Mouse (Mus musculus) spleen, embryonic (tissue): ENCODE measurements at regions not wholly inside any gene's neighbourhood (a gene's known extent, or its start where the extent isn't known, plus 50 kb on each side); places are given as distances from the start of the nearest gene placed in this dataset.

Experiments used
- CTCF ChIA-PET: fragments of 350-600 bp; sonication (Branson Sonifier 250); formaldehyde crosslinking; loops from one replicate; lab custom pipeline; 2022; lab: Charles Lee

DNA sequence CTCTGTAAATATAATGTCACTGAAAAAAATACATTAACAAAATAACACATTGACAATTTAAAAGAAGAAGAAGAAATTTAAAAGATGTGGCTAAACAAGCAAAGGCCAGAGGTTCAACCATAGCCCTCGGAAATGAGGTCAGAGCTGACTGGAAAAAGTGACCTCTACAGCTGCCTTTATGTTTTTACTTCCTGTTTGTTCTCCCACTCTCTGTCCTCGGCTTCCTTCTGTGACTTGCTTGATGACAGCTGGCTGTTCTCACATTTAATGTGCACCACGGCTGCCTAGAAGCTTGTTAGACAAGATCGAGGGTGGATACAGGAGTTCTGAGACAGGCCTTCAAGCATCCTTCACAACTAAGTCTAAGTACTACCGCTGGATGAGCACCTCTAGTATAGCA, 194.9 kb upstream of the Acvr2a start:
- CTCF ChIA-PET = no interaction called here

DNA sequence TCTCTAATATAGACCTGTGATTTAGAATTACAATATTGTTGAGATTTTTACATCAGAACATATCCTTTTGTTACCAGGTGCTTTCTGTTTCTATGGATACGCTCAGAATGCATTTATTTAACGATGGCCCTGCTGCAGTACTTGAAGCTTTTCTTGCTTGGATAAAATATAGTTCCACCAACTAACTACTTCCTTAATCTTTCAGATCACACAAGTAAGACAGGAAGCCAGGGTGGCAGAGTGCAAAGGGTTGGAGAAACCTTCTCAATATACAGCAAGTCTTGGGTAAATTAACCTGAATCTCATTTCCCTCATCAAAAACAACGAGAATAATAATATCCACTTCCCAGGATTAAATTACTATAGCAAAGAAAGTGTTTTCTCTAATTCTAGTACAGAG, 193.1 kb upstream of the Acvr2a start:
- CTCF ChIA-PET = no interaction called here

DNA sequence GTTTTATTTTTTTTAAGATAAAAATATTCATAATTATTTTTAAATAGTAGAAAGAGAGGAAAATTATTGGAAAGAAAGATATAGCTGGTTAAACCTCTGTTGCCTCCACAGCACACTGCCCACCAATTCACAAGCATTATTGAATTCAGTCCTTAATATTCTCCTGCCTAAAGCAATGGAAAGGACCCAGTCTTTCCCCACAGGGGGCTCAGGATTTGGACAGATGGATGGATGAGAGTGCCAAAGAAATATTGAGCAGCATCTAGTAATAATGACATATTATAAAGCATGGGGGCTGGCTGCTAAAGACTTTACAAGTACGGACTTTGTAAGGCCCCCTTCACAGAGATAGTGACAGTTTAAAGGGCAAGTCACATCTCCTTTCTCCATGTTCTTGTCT, 191.6 kb upstream of the Acvr2a start:
- CTCF ChIA-PET = no interaction called here

DNA sequence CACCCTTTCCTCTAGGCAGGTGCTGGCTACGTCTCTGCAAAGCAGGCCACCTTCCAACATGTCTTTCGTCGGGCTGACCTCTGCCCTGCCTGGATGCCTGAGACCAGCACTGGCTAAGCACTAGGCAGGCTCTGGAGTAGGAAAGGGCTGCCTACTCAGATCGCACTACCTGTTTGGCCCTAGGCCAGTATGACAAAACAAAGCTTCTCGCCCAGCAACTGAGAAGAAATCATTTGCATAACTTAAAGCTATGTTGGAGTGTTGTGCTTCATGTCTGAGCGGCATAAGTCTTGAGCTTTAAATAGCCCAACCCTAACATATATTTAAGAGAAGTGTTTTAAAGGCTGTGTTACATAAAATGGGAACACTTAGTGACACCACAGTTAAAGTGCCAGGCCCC, 189.9 kb upstream of the Acvr2a start:
- CTCF ChIA-PET = no interaction called here

DNA sequence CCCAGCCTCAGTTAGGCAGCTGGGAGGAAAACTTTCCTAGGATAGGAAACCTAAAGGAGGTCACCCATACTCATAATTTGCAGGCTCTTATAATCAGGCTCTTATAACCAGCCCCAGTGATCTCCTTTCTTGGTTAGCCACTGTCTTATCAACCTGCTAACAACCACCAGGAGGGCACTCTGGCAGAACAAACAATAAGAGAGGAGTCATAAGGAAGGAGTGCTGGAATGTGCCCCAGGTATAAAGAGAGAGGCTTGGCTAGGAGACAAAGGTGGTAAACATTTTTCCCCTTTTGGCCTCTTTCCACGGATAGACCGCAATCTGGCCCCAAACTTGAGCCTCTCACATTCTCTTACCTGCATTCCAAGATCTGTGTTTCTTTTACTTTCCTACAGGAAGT, 189.4 kb upstream of the Acvr2a start:
- CTCF ChIA-PET = no interaction called here

DNA sequence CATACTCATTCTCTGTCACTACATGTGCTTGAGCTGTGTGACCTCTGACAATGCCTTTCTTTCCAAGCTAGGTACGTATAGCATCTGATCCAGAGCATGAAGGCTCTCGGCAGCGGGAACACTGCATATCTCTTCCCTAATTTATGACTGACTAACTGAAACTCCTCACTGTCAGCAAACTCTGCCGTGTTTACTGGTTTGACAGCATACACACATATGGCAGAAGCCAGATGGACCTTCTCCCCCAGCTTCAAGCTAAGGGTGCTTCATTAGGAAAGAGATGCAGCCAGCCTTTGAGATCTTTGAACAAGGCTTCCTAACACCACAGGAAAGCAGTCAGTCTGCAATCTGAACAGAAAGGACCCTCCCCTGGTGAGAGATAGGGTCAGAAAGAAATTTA, 186.9 kb upstream of the Acvr2a start:
- CTCF ChIA-PET = no interaction called here

DNA sequence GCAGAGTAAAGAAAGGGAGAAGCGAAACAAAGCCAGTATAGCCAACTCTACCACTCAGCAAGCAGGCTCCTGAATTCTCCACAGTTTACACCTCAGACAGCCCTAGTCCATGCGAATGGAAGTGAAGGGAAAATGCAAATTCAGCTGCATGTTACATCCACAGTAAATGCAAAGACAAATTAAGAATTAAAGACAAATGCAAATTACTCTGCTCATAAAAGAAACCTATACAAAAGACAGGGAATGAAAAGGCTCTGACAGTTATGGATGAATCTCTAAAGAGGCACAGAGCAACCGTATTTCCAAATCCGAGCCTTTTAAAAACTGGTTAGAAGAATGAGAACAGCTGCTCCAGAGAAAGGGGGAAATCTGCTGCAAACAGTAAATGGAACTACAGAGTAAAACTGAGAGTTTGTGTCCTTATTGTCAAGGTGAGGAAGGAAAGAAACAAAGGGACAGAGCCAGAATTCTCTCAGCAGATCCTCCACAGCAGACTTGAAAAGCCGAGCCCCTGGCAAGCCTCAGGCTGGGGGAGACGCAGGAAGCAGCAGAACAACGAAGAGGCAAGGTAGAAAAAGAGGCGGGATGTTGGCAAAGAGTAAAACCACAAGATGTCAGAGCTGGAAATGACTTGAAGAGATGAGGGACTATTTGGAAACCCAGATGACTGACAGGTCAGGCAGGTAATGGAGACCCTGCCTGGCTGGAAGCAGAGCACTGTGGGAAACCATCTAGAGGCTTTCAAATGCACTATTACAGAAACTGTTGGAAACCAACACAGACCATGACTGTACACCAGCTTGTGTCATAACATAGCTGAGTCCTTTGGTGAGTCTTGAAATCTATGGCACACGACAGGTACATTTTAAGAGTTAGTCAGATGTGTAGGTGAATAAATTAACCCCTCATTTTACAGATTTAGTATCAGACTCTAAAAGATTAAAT, 184.5 kb upstream of the Acvr2a start:
- CTCF ChIA-PET = no interaction called here

DNA sequence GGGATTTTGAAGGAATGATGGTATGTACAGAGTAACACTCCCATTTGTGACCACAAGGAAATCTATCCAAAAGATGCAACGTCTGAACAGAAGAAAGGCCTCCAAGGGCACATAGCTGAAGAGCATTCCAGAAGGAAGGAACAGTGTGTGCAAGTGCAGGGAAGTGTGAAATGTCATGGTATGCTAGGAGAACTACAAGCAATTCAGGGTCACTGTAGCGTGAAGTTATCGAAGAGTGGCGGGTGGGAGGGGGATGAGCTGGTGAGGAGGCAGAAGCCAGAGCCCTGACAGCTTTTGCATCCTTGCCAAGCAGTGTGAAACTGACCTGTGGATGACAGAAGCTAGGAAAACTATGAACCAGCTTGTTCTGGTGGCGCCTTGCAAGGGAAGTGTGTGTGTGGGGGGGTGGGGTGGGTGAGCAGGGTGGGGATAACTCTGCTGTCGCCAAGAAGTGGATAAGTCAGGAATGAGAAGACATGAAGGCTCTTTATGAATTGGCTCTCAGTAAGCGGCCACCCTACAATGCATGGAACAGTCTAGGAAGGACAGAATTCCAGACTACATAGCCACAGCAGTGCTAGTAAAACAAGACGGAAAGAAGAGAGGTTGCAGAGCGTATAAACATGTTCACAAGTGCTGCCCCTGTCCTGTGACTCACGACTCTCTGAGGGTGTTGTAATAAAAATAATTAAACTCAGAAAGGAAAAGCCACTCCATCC, 179.3 kb upstream of the Acvr2a start:
- CTCF ChIA-PET = no interaction called here

DNA sequence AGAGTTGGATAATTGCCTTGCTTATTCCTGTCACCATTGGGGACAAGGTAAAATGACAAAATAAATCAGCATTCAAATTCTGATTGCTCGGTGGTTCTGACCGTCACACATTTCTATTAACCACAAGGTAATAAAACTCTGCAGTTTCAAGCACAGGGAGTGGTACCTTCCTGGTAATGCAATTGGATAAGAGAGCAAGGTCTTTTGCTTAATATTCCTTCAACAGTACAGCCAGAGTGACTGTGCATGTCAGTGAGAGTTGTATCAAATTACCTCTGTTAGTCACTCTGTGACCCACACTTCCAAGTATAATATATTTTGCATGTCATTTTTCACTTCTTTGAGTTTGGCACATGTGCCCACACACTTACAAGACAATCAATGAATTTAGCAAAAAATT, 177.8 kb upstream of the Acvr2a start:
- CTCF ChIA-PET = no interaction called here

DNA sequence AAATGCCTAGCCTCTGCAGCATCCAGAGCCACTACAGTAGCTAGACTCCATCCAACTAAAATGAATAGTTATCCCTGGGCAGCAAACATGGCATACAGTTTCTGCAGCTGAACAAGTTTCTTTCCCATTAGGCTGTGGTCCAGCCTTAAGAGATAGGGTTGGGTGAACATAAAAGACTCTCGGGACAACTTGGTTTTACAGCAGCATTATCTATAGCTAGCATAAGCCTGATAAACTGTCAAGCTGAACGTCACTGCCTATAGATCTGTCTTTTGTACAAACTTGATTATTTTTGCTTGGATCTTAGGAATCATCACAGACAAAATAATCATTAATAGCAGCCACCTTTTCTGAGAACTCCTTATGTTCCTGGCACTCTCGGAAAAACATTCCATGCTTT, 169.8 kb upstream of the Acvr2a start:
- CTCF ChIA-PET = no interaction called here

DNA sequence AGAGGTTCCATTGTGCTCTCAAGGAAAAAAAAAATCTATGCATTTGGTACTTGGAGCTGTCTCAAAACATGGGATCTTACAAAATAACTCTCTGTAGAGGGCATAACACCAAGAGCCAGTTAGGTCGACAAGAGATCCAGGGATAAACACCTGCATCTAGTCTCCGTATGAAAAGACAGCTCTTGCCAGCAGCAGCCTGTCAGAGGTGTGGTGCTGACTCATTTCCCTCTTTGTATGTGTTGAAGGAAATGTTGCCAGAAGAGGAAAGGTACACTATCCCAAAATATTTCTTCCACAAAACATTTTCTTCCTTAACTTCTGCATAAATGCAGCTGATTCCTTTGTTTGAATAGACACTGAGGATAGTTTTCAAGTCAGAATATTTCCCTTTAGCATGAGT, 163.6 kb upstream of the Acvr2a start:
- CTCF ChIA-PET = no interaction called here

DNA sequence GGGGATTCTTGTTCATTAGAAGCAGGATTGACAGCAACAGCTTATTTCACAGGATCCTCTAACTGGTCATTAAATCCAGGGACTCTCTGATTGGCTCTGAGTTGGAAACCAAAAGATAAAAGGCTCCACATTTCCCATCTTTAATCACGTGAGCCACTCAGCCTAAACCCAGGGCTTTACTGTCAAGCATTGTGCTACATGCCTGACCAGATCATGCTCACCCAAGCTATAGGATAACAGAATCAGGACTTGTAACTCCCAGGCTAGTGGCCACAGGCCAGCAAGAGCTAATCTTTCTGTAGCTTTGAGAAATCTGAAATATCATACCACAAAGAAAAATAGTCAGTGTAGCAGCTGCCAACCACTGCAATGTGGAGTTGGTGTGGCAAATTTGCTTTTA, 152.7 kb upstream of the Acvr2a start:
- CTCF ChIA-PET = no interaction called here

DNA sequence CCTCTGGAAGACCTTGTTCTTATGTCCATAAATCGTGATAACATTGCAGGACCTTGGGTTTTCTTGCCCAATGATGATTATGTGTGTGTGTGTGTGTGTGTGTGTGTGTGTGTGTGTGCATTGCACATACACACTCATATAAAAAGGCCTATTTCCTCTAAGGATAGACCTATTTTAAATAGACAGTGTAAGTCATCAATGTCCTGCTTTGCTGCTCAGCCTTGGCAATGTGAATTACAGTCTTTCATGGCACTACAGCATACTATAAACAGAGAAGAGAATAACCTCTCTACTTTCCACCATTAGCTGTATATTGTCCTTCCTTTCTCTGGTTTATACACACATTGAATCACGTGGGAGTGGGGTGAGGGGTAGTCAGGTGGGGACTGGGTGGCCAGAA, 148.8 kb upstream of the Acvr2a start:
- CTCF ChIA-PET = no interaction called here

DNA sequence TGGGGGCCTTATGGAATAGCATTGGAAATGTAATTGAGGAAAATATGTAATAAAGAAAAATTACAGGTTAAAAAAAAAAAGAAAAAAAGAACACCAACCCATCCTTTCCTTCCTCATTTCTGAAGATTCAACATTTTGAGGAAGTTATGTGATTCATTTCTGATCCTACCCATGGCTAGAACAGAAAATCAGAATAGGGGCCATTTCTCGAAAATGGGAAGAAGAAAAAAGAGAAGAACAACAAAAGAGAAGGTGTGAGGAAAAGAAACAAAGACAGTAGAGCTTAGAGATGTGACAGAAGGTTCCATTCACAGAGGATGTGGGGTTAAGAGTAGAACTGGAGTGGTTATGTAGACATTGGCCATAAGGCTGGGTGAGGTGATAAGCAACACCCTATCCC, 124.8 kb upstream of the Acvr2a start:
- CTCF ChIA-PET = no interaction called here

DNA sequence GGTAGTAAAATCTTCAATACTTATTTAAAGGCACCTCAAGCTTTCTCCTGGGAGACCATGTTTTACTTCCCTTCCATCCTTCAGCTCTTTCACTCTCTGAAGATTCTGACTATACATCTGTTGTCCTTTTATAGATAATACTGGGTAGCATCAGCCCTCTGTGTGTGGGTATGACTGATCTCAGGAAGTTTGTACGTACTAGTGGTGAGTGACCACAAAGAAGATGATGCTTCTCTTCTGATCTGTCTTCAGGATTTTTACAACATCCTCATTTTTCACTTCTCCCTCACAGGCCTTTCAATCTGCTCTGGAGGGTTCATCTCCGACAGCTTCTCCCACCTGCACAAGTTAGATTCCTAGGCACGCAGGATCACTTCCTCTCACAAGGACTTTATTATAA, 119.4 kb upstream of the Acvr2a start:
- CTCF ChIA-PET = no interaction called here

DNA sequence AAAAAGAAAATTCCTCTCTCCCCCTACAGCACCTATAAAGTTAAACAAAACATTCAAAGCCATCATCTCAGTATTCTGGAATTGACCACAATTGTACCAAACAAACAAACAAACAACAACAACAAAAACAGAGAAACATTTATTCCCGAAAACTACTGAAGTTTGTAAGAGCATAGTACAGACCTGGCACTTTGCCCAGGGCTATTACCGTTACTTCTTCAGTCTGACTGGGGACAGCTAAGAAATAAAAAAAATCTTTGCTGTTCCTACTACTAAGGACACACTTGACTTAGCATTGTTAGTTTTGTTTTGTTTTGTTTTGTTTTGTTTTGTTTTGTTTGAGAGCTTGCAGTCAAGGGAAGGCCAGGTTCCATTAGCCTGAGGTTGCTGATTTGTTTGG, 113.0 kb upstream of the Acvr2a start:
- CTCF ChIA-PET = no interaction called here

DNA sequence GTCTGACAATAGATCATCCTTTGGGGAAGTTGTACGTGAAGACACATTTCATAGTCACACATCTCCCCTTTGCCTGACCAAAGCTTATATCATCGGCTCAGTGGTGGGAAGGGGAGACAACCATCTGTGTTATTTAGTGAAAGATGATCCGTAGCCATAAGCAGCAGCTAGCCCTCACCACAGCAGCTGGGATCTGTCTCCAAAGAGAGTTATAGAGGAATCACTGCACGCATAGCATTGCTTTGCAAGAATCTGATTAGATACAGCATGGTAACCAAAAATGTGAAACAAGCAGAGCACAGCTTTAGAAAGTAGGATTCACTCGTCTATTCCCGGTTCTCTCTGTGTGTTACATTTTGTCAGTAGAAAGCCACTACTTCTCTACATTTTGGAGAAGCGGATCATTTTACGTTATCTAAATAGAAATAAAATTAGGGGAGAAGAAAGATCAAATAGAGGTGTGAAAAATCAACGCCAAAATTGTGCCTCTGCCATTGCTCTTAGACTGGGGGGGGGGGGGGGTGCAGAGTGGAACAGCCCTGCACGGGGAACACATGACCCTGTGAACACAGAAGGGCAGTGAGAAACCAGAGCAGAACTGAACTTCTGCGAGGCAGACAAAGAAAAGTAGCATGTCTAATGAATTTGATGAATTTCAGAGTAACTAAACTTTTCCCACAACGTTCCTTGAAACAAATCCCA, 108.7 kb upstream of the Acvr2a start:
- CTCF ChIA-PET = no interaction called here

DNA sequence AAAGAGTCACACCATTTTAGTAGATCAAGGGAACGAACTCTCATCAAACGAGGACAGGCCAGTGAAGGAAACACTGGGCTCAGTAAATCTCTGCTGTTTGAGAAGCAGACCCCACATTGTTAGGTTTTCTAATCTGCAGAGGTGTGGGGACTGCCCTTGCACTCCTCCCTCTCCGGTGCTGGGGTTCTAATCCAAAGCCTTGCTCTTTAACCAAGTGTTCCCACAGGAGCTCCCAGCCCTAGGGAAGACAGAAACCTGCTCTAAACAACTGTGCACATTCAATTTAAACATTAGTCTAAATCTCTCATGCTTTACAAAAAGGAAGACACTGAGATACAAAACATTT, 108.1 kb upstream of the Acvr2a start:
- CTCF ChIA-PET = no interaction called here

DNA sequence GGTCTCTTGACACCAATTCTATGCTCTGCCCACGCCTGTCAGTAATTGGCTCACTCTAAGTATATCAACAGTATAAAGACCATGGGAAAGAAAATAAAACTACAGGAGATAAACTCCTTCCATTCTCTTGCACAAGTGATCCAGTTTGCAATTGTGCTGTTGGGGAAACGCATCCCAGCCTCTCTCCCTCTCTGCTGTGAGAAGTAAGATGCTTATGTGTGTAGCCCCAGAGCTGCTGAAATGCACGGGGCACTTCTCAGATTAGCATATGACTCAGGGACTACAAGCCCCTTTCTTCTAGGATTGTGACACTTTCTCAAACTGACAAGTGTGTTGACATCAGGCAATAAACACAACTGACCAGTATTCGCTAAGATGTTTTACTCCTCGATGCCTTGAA, 107.7 kb upstream of the Acvr2a start:
- CTCF ChIA-PET = no interaction called here

DNA sequence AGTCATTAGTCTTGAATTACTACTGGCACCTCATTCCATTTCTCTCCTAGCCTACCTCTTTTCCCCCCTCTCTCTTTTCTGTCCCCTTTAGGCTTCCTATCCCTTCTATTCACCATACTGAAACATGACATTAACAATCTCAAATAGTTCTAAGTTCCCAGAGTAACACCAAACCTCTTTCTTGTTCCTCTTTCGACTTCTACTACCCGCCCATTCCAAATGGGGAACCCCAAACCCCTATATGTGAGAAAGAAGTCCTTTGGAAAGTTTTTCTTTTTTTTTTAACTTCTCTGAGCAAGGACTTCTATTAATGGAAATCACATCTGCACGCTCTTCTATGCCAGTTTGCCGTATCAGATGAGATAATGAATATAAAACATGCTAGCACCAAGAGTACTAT, 97.7 kb upstream of the Acvr2a start:
- CTCF ChIA-PET = interaction anchor here (0.5 kb wide), 1 partner anchor 49 kb away, joined by 10 read pairs; no protein-coding TSS in a partner anchor

DNA sequence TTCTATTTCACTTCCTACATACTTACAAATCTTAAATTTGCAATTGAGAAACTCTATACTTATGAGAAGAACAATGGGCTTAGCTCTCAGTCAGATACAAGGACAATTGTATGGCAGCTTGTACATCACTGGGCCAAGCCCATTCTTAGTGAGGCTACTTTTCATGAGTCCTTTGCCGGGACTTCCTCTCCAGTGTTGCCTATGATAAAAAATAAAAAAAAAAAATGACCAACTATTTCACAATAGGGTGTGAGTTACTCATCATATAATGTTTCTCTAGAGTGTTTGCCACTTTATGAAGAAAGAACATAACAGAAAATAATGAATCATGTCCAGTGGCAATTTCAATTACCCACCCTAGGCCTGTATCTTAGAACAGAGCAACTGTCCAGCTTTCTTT, 96.1 kb upstream of the Acvr2a start:
- CTCF ChIA-PET = no interaction called here

DNA sequence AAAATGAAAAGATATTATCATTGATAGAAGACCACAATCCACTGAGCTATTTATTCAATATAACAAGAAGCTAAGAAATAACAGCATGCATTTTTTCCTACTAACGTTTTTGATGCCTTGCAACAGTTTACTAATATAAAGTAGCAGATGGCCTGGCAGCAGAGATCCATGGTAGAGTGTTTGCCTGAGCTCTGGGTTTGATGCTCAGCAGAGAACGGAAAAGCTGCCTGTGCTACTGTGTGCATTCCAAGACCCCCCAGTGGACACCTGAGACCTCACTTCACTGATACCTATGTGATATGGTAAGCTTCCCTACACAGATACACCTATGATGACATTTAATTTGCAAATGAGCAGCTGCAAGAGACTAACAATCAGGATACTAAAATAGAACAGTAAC, 95.6 kb upstream of the Acvr2a start:
- CTCF ChIA-PET = no interaction called here

DNA sequence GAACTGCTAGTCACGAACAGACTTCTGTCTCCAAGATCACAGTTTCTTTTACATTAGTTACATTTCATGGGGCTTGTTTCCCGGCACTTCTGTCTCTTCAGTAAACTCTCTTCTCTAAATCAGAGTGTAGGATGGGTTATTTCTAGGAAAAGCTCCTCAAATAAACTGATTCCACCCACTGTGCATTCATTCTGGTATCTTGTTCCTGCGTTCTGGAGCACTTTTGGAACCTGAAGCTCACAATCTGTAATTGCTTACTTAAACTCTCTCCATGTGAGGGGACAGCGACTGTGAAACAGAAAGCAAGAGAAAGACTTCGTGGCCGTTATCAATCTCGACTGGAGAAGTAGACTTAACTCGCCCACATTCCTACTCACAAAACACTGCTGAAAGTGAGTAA, 83.1 kb upstream of the Acvr2a start:
- CTCF ChIA-PET = no interaction called here
